Mouse (Mus musculus): Measurements from ENCODE around the gene Cep131. TPM values are rescaled to one million over a fixed set of nuclear protein-coding genes. Genes with fewer than 3 reads are reported as not detected.

Gene Cep131
- 10.8 and 12.4 TPM in 2 replicates for polyA plus RNA-seq (2012; rRNA removed)

- no peak within 1 kb of the TSS for H3K27ac ChIP-seq (ENCODE audit: control insufficient read depth, insufficient read depth, low read length)
- peaks cover 3% of the 10 kb centered on the region; the same call in 1 of the 2 replicates for H3K36me3 ChIP-seq (ENCODE audit: control insufficient read depth, insufficient read depth, low read length)
- TF ChIP-seq POLR2A (IDR thresholded peaks at IDR 0.05; ENCODE audit: control insufficient read depth, extremely low read depth, insufficient read depth, low read length, poor library complexity) (0 out of 2 replicates have a peak, but pooled peaks have one; percentile 44), CTCF (IDR thresholded peaks at IDR 0.05; ENCODE audit: borderline replicate concordance, control insufficient read depth, extremely low read depth, insufficient read depth, low read length, poor library complexity) (peak; percentile 19; the same call in 1 of the 2 replicates)
- peak; percentile 99 for DNase-seq
- whole genome bisulfite sequencing, result under 1% methylated on average over 42 of the region's 42 CpGs
- H3K4me3 ChIP-seq (ENCODE audit: control insufficient read depth, insufficient read depth, low read length), result peak within 1 kb of the TSS; percentile 84
- H3K4me1 ChIP-seq (replicated peaks; ENCODE audit: control insufficient read depth, insufficient read depth, low read length), result peaks cover 10% of the 10 kb centered on the region
- no peaks in the 10 kb centered on the region for H3K27me3 ChIP-seq (ENCODE audit: control insufficient read depth, insufficient read depth, low read length)
Observed at GRCm38 (mm10) chr11:120086702-120087152, at the start of gene Cep131. Cep131 (minus strand) TSS chr11:120086827.

- WGBS, result 92% methylated on average over 8 of the region's 8 CpGs
- no peak overlapping the region for H3K27ac ChIP-seq (ENCODE audit: control insufficient read depth, insufficient read depth, low read length)
- H3K4me3 ChIP-seq (ENCODE audit: control insufficient read depth, insufficient read depth, low read length), result no peak overlapping the region
- peaks cover 27% of the 10 kb centered on the region for H3K36me3 ChIP-seq (ENCODE audit: control insufficient read depth, insufficient read depth, low read length)
- H3K4me1 ChIP-seq (replicated peaks; ENCODE audit: control insufficient read depth, insufficient read depth, low read length), result peaks cover 11% of the 10 kb centered on the region
- no peaks in the 10 kb centered on the region for H3K27me3 ChIP-seq (ENCODE audit: control insufficient read depth, insufficient read depth, low read length)
- no peak for DNase-seq
- no peak for TF ChIP-seq CTCF (IDR thresholded peaks at IDR 0.05; ENCODE audit: borderline replicate concordance, control insufficient read depth, extremely low read depth, insufficient read depth, low read length, poor library complexity)
- no peak for TF ChIP-seq POLR2A (IDR thresholded peaks at IDR 0.05; ENCODE audit: control insufficient read depth, extremely low read depth, insufficient read depth, low read length, poor library complexity)
Observed at GRCm38 (mm10) chr11:120136195-120136594, 49.6 kb upstream of the Cep131 start.

- DNase-seq, result no peak
- no peak for TF ChIP-seq CTCF (IDR thresholded peaks at IDR 0.05; ENCODE audit: borderline replicate concordance, control insufficient read depth, extremely low read depth, insufficient read depth, low read length, poor library complexity)
- no peak for TF ChIP-seq POLR2A (IDR thresholded peaks at IDR 0.05; ENCODE audit: control insufficient read depth, extremely low read depth, insufficient read depth, low read length, poor library complexity)
- Histone ChIP-seq H3K4me3 (ENCODE audit: control insufficient read depth, insufficient read depth, low read length) (no peak overlapping the region), H3K27me3 (ENCODE audit: control insufficient read depth, insufficient read depth, low read length) (no peaks in the 10 kb centered on the region), H3K4me1 (replicated peaks; ENCODE audit: control insufficient read depth, insufficient read depth, low read length) (peaks cover 11% of the 10 kb centered on the region), H3K27ac (ENCODE audit: control insufficient read depth, insufficient read depth, low read length) (no peak overlapping the region), H3K36me3 (ENCODE audit: control insufficient read depth, insufficient read depth, low read length) (peaks cover 35% of the 10 kb centered on the region)
- WGBS, result 95% methylated on average over 9 of the region's 9 CpGs
Observed at GRCm38 (mm10) chr11:120134847-120135530, 48.4 kb upstream of the Cep131 start.

- 96% methylated on average over 5 of the region's 5 CpGs for WGBS
- no peak for DNase-seq
- Histone ChIP-seq H3K36me3 (ENCODE audit: control insufficient read depth, insufficient read depth, low read length) (peaks cover 43% of the 10 kb centered on the region), H3K4me3 (ENCODE audit: control insufficient read depth, insufficient read depth, low read length) (no peak overlapping the region), H3K27me3 (ENCODE audit: control insufficient read depth, insufficient read depth, low read length) (no peaks in the 10 kb centered on the region), H3K27ac (ENCODE audit: control insufficient read depth, insufficient read depth, low read length) (no peak overlapping the region), H3K4me1 (replicated peaks; ENCODE audit: control insufficient read depth, insufficient read depth, low read length) (peaks cover 5% of the 10 kb centered on the region)
- no peak for TF ChIP-seq CTCF (IDR thresholded peaks at IDR 0.05; ENCODE audit: borderline replicate concordance, control insufficient read depth, extremely low read depth, insufficient read depth, low read length, poor library complexity)
- no peak for TF ChIP-seq POLR2A (IDR thresholded peaks at IDR 0.05; ENCODE audit: control insufficient read depth, extremely low read depth, insufficient read depth, low read length, poor library complexity)
Observed at GRCm38 (mm10) chr11:120134148-120134547, 47.5 kb upstream of the Cep131 start.

- Histone ChIP-seq H3K27me3 (ENCODE audit: control insufficient read depth, insufficient read depth, low read length) (no peaks in the 10 kb centered on the region), H3K27ac (ENCODE audit: control insufficient read depth, insufficient read depth, low read length) (no peak overlapping the region), H3K4me1 (replicated peaks; ENCODE audit: control insufficient read depth, insufficient read depth, low read length) (no peaks in the 10 kb centered on the region), H3K36me3 (ENCODE audit: control insufficient read depth, insufficient read depth, low read length) (peaks cover 68% of the 10 kb centered on the region), H3K4me3 (ENCODE audit: control insufficient read depth, insufficient read depth, low read length) (no peak overlapping the region)
- 95% methylated on average over 7 of the region's 7 CpGs for WGBS
- TF ChIP-seq CTCF (IDR thresholded peaks at IDR 0.05; ENCODE audit: borderline replicate concordance, control insufficient read depth, extremely low read depth, insufficient read depth, low read length, poor library complexity), result no peak
- TF ChIP-seq POLR2A (IDR thresholded peaks at IDR 0.05; ENCODE audit: control insufficient read depth, extremely low read depth, insufficient read depth, low read length, poor library complexity), result no peak
- DNase-seq, result no peak
Observed at GRCm38 (mm10) chr11:120129281-120129680, 42.7 kb upstream of the Cep131 start.

GRCm38 (mm10) chr11:120126845-120127244 lies 40.2 kb upstream of the Cep131 start:
- WGBS, result 93% methylated on average over 2 of the region's 2 CpGs
- Histone ChIP-seq H3K27ac (ENCODE audit: control insufficient read depth, insufficient read depth, low read length) (no peak overlapping the region), H3K4me3 (ENCODE audit: control insufficient read depth, insufficient read depth, low read length) (no peak overlapping the region), H3K4me1 (replicated peaks; ENCODE audit: control insufficient read depth, insufficient read depth, low read length) (no peaks in the 10 kb centered on the region), H3K27me3 (ENCODE audit: control insufficient read depth, insufficient read depth, low read length) (no peaks in the 10 kb centered on the region), H3K36me3 (ENCODE audit: control insufficient read depth, insufficient read depth, low read length) (peaks cover 59% of the 10 kb centered on the region)
- DNase-seq, result no peak
- TF ChIP-seq CTCF (IDR thresholded peaks at IDR 0.05; ENCODE audit: borderline replicate concordance, control insufficient read depth, extremely low read depth, insufficient read depth, low read length, poor library complexity) (no peak), POLR2A (IDR thresholded peaks at IDR 0.05; ENCODE audit: control insufficient read depth, extremely low read depth, insufficient read depth, low read length, poor library complexity) (no peak)
